Mouse (Mus musculus) Patski (cell line): ENCODE results near the gene Cpox. TPM values are rescaled to one million over a fixed set of nuclear protein-coding genes. Genes with fewer than 3 reads are reported as not detected.
A peak's percentile ranks its signal among the peaks of the same experiment; 100 is the strongest.

Experiments
- ATAC-seq: fragments of 100-300 bp; one replicate; pipeline ENCODE4 v1.8.0; 2021
- CTCF ChIA-PET: fragments of 350-600 bp; sonication (Branson Sonifier 250); formaldehyde crosslinking; loops from one replicate; lab custom pipeline; 2022; ENCODE audit warnings: inconsistent platforms; lab: Charles Lee
- POLR2A ChIA-PET: fragments of 350-600 bp; sonication (Branson Sonifier 250); formaldehyde crosslinking; loops from one replicate; lab custom pipeline; 2022; ENCODE audit warnings: antibody characterized with exemption, inconsistent platforms; lab: Charles Lee
- DNase-seq: peaks from one replicate; pipeline ENCODE4 v3.0.0-alpha.2; 2011; ENCODE audit warnings: low read depth, low spot score
- H3K27me3 ChIP-seq: fragments of 371-371 bp; one replicate; pipeline ENCODE4 v1.5.1; 2021
- CTCF ChIP-seq: fragments of 100-300 bp; IDR thresholded peaks from one replicate; pipeline ENCODE4 v1.5.1; 2021
- in situ Hi-C: fragments of 300-500 bp; cut with MboI; formaldehyde crosslinking; loops from 3 replicates; pipeline ENCODE4 v1.11.1; 2018; ENCODE audit warnings: low pct_unique_long_range_greater_than_20kb, mixed read lengths
- polyA plus RNA-seq: library from polyadenylated mRNA; unstranded; gene quantifications from one replicate; pipeline ENCODE4 v1.2.3, GENCODE M21; 2021

The Cpox gene
- polyA plus RNA-seq, 1 experiment from 2014 or later: 27.3 TPM

DNA sequence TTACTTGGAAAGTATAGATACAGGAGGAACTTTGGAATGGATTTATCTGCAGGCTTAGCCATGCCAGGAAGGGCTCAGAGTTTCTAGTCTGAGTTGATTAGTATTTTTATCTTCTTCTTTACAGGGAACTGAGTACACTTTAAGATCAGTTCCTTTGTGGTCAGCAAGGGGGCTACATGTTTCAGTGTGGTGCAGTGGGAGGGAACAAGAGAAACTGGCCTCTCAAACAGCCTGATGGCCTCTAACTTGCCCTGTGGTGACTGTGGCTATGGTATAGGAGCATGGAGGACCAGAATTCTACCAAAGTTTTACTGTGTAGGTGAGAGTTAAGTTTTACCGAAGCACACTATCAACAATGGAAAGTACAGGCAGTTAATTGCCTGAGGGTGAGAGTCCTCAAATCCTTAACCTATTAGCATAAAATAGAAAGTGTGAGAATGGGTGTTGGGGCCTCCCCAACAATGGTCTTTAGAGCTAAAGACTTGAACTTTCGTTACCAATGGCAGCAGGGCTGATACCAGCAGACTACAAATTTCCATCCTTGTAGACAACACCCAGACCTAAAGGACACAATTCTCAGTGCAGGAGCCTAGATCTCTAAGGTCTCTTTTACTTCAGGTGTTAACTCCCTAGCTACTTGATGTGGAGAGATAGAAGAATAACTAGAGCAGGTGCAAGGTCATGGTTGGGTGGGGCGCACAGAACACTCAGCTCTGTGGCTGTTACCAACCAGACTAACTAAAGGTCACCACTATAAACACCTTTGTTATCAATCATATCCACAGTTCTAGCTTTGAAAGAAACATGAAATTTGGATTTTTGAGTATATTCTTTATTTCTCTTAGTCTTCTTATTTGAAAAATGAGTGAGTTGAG lies 38.7 kb downstream of the Cpox start:
- CTCF ChIA-PET: interaction anchor here (1.3 to 1.7 kb wide), 2 partner anchors 9 to 17 kb away, joined by 3 to 4 read pairs; no protein-coding TSS in a partner anchor
- DNase-seq (no peak), ATAC-seq (no peak)
- POLR2A ChIA-PET: no interaction called here
- TF ChIP-seq CTCF: no peak
- in situ Hi-C loops: no loop called here
- H3K27me3 ChIP-seq: peaks cover 4% of the 10 kb centered on the region

DNA sequence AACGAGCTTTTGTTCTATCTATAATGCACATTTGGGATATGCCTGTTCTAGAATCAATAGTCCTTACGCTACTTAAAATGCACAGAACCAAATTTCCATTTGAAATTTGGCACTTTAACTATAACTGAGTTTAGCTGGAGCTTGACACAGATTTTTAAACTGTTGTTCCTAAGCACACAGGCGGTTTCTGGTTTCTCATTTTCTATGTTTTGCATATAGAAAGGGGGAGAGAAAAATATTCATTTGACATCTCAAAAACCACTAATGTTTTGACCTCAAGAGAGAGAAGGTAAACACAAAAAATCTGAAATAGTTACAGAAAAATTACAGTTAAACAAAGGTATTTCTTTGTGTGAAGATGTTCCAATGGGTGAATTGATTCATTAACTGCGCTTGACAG lies 39.4 kb downstream of the Cpox start:
- no peak for TF ChIP-seq CTCF
- in situ Hi-C loops: no loop called here
- H3K27me3 ChIP-seq: peaks cover 4% of the 10 kb centered on the region
- CTCF ChIA-PET: interaction anchor here (1.3 to 1.7 kb wide), 2 partner anchors 8 to 17 kb away, joined by 3 to 4 read pairs; no protein-coding TSS in a partner anchor
- no peak for DNase-seq
- ATAC-seq: no peak
- POLR2A ChIA-PET: no interaction called here

DNA sequence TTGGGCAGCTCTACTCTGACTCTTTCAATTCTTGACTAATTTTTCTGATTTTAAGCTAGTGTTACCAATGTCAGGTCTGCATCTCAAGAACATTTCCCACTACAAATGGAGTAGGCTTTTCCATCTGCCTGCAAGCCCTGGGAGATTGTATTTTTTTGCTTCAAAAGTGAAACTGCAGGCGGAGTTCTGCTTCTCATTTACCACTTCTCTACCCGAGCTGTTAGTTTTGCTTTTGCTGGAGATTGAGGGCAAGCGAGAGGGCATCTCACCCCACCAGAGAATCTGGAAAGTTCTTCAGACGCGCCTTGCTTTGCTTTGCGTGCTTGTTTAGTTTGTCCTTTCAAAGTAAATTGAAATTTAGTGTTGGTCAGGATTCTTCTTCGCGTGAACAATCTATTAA lies 42.1 kb downstream of the Cpox start:
- in situ Hi-C loops: no loop called here
- CTCF ChIA-PET: interaction anchor here (0.9 to 1.3 kb wide), 2 partner anchors 12 to 13 kb away, joined by 3 to 4 read pairs; no protein-coding TSS in a partner anchor
- H3K27me3 ChIP-seq: peaks cover 9% of the 10 kb centered on the region
- POLR2A ChIA-PET: no interaction called here
- DNase-seq (no peak), ATAC-seq (no peak)
- no peak for TF ChIP-seq CTCF

DNA sequence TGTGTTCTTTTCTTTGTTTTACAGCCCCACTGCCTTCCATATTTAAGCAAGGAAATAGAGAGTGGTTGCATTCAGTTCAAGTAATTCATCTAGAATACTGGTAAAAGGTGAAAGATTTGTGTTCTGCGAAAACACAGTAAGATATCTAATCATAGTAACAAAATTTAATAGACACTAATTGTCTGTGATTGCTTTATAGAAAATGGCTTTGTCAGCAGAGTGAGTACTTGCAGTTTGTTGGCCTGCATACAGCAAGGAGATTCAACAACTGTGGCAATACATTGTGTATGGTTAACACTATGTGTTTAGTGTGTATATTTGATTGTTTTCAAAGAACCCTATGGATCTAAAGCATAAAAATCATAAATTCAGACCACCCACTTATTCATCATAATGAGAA lies 43.0 kb downstream of the Cpox start:
- ATAC-seq: no peak
- no peak for TF ChIP-seq CTCF
- ChIA-PET POLR2A (no interaction called here), CTCF (no interaction called here)
- in situ Hi-C loops: no loop called here
- DNase-seq: no peak
- H3K27me3 ChIP-seq: peaks cover 9% of the 10 kb centered on the region

DNA sequence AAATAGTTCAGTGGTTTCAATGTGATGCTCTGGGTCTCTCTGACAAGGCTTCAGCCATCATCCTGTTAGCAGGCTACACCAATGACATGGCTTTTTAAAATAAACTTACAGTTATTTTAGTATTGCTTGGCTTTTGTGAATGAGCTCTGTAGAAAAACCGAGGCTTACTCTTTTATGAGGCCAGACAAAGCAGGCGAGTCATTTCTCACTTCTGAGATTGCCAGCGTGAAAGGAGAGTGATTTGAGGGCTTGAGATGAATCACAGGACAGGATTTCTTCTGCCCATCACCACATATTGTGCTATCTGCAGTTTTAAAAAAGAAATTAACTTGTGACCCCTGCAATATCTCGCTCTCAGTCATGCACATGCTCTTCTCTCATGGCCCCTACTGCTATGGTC lies 44.9 kb downstream of the Cpox start:
- POLR2A ChIA-PET: no interaction called here
- no peak for DNase-seq
- peaks cover 9% of the 10 kb centered on the region for H3K27me3 ChIP-seq
- ATAC-seq: no peak
- no peak for TF ChIP-seq CTCF
- in situ Hi-C loops: no loop called here
- CTCF ChIA-PET: no interaction called here

DNA sequence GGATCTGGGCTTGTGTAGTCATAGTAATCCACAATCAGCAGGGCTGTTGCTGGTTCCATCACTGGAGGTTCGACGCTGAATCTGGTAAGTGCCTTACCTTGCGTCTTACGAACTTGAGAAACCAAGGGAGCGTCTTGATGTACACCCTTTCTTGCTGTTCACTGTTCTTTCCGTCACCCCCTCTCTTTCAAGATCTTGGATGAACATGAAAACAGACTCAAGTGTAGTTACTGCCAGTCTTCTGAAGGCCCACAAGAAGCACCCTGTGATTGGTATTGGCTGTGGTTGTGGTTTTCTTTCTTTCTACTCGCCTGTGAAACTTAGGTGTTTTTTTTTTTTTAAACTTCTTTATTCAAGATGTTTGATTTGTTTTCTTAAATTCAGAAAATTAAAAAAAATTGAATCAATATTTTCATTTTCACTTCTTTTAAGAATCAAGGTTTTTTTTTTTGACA lies 48.6 kb downstream of the Cpox start, which contains the start of gene Gpr15:
TSS of gene Gpr15 (minus strand) at position 405 of the 455 bp plus-strand sequence.
- POLR2A ChIA-PET: no interaction called here
- in situ Hi-C loops: no loop called here
- peaks cover 19% of the 10 kb centered on the region for H3K27me3 ChIP-seq
- DNase-seq (no peak), ATAC-seq (no peak)
- TF ChIP-seq CTCF: no peak
- CTCF ChIA-PET: interaction anchor here (1.6 kb wide), 1 partner anchor 10 kb away, joined by 4 read pairs; no protein-coding TSS in a partner anchor

DNA sequence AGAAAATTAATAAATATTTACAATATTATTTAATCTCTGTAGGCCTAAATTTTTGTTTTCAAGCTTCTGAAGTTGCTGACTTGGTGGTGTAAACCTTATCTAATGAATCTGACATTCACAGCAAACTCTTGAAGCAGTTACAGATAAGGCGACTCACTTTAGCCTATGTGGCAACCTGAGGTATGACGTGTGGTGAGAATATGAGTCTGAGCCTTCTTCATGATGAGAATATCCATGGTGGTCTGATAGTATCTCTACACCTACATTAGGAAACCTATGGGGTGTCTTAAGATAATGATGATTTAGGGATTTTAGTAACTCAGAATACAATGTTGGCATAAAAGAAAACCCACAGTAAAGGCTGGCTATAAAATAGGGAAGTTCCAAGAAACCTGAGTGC lies 52.2 kb downstream of the Cpox start:
- no peak for ATAC-seq
- ChIA-PET CTCF (no interaction called here), POLR2A (no interaction called here)
- peaks cover 30% of the 10 kb centered on the region for H3K27me3 ChIP-seq
- TF ChIP-seq CTCF: no peak
- in situ Hi-C loops: no loop called here
- no peak for DNase-seq

DNA sequence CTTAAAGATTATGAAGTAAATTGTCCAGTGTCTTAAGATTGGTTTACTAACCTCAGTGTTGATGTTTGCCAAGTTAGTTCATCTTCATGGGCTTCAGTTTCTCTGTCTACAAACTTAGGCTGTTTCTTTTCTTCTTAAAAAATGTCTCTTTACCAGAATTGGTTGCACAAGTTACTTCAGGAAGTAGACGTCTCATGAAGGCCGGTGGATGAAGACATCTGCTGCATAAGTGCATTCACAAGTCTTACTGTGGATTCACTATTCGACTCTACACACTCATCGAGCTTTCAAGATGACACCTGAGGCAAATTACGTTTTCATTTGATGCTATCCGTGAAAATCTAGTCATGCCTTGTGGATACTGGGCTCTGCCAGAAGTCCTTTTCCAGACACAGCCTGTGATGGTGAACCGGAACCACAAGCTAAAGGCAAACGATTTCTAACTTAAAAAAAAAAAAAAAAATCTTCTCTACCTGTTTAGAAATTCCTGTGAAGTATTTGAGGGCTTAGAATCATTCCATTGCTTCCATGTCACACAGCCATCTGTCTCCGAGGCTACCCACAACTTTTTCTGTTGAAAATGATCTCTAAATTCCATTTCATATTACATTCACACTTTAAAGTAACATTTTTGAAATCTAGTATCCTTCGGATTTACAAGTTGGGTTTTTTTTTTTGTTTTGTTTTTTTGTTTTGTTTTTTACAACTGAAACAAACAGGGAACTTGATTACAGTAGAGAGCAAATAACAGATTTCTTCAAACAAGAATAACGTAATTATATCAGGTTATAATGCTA lies 56.8 kb downstream of the Cpox start:
- ATAC-seq: no peak
- ChIA-PET POLR2A (no interaction called here), CTCF (interaction anchor here (1.0 kb wide), 1 partner anchor 18 kb away, joined by 3 read pairs; no protein-coding TSS in a partner anchor)
- TF ChIP-seq CTCF: no peak
- peaks cover 30% of the 10 kb centered on the region for H3K27me3 ChIP-seq
- no peak for DNase-seq
- in situ Hi-C loops: loop anchor here (5.0 kb wide), 1 partner anchor 50 kb away; no protein-coding TSS in a partner anchor

DNA sequence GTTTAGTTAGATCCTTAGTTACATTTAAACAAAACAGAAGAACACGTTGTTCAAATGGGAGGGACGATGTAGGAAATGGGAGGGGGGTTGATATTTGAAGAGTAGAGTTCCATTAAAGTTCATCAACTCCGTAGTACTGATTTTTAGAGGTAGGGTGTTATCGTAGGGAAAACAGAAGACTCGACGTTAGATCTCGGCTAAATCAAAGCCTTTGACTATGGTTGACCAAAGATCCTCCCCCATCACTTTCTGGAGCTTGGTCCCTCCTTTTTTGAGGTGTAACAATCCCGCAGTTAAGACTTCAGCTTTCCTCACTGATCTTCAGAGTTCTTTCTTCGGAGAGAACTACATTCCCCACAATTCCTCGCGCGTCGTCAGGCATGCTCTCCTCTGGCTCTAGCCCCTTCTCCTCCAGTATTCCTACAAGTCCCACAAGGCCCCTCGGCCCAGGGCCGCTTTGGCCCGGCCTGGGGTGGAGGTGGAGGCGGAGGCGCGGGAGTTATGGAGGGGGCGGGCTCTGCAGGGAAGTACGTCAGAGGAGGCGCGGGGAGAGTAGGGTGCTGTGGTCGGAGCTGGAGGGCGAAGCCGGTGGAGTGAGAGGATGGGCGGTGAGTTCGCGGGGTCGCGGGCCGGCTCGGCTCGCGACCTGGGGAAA lies 57.5 kb downstream of the Cpox start, which contains the start of gene Cldnd1:
TSS of gene Cldnd1 (plus strand) at position 434 of the 655 bp plus-strand sequence.
- CTCF ChIA-PET: interaction anchor here (0.7 kb wide), 1 partner anchor 11 kb away, joined by 3 read pairs; no protein-coding TSS in a partner anchor
- in situ Hi-C loops: loop anchor here (5.0 kb wide), 1 partner anchor 50 kb away; no protein-coding TSS in a partner anchor
- TF ChIP-seq CTCF: no peak
- H3K27me3 ChIP-seq: peaks cover 27% of the 10 kb centered on the region
- DNase-seq (peak; percentile 63), ATAC-seq (peak; percentile 100)
- POLR2A ChIA-PET: interaction anchor here (1.7 kb wide), 1 partner anchor 58 kb away, joined by 3 read pairs; no protein-coding TSS in a partner anchor
